Comparison of ENCODE assay signal across 14 mouse cellular contexts in genomic region chr9:3518645-3519044, GRCm38 (mm10). TPM values are rescaled to one million over a fixed set of nuclear protein-coding genes. Genes with fewer than 3 reads are reported as not detected.
A peak's percentile ranks its signal among the peaks of the same experiment; 100 is the strongest.
DNase-seq lines count a peak whose midpoint lies in the region; ATAC-seq lines count a peak whose summit lies in the region.
"Had no signal": no experiment of that assay in that cellular context is flagged by ENCODE, and none has a peak within 500 bp of the region (broad histone marks: within the 10 kb centered on the region; RNA-seq: fewer than 3 reads in every experiment).

No protein-coding gene starts in this region.

- ATAC-seq in hindbrain, embryonic 16.5 days, result peak; percentile 78; the same call in 1 of the 2 replicates
- ATAC-seq in hindbrain, embryonic 12.5 days (ENCODE audit: low FRiP score), result no peak
- ATAC-seq in midbrain, embryonic 14.5 days (ENCODE audit: low FRiP score, low TSS enrichment), result no peak
- no peak for ATAC-seq in midbrain, embryonic 13.5 days
- ATAC-seq: inflammation-experienced regulatory T-cells, adult 6 months had no signal

- no peaks in the 10 kb centered on the region for H3K36me3 ChIP-seq in hindbrain, embryonic 16.5 days (ENCODE audit: control insufficient read depth, insufficient read depth, low read length)
- no peaks in the 10 kb centered on the region for H3K36me3 ChIP-seq in hindbrain, embryonic 12.5 days
- no peaks in the 10 kb centered on the region for H3K36me3 ChIP-seq in midbrain, embryonic 14.5 days (ENCODE audit: control insufficient read depth, insufficient read depth, low read length)
- no peaks in the 10 kb centered on the region for H3K36me3 ChIP-seq in midbrain, embryonic 13.5 days

- no peaks in the 10 kb centered on the region for H3K27me3 ChIP-seq in hindbrain, embryonic 16.5 days (replicated peaks; ENCODE audit: control insufficient read depth, insufficient read depth, low read length)
- no peaks in the 10 kb centered on the region for H3K27me3 ChIP-seq in hindbrain, embryonic 12.5 days
- H3K27me3 ChIP-seq in midbrain, embryonic 14.5 days (ENCODE audit: control insufficient read depth, insufficient read depth, low read length), result no peaks in the 10 kb centered on the region
- H3K27me3 ChIP-seq in midbrain, embryonic 13.5 days, result no peaks in the 10 kb centered on the region

- H3K9me3 ChIP-seq in hindbrain, embryonic 16.5 days (ENCODE audit: control insufficient read depth, low read length), result no peaks in the 10 kb centered on the region
- H3K9me3 ChIP-seq in hindbrain, embryonic 12.5 days (replicated peaks), result no peaks in the 10 kb centered on the region
- no peaks in the 10 kb centered on the region for H3K9me3 ChIP-seq in midbrain, embryonic 14.5 days (ENCODE audit: control insufficient read depth, low read length)
- no peaks in the 10 kb centered on the region for H3K9me3 ChIP-seq in midbrain, embryonic 13.5 days

- no peak overlapping the region for H3K4me2 ChIP-seq in hindbrain, embryonic 16.5 days (ENCODE audit: low read length)
- H3K4me2 ChIP-seq in hindbrain, embryonic 12.5 days (replicated peaks), result no peak overlapping the region
- H3K4me2 ChIP-seq in midbrain, embryonic 14.5 days (ENCODE audit: low read length), result no peak overlapping the region
- H3K4me2 ChIP-seq in midbrain, embryonic 13.5 days (replicated peaks), result no peak overlapping the region

- H3K4me1 ChIP-seq in hindbrain, embryonic 16.5 days (ENCODE audit: control insufficient read depth, insufficient read depth, low read depth, low read length), result no peaks in the 10 kb centered on the region
- no peaks in the 10 kb centered on the region for H3K4me1 ChIP-seq in hindbrain, embryonic 12.5 days
- no peaks in the 10 kb centered on the region for H3K4me1 ChIP-seq in midbrain, embryonic 14.5 days (ENCODE audit: control insufficient read depth, insufficient read depth, low read length)
- no peaks in the 10 kb centered on the region for H3K4me1 ChIP-seq in midbrain, embryonic 13.5 days (replicated peaks)

- H3K27ac ChIP-seq in hindbrain, embryonic 16.5 days (ENCODE audit: low read depth, low read length), result no peak overlapping the region
- no peak overlapping the region for H3K27ac ChIP-seq in hindbrain, embryonic 12.5 days
- no peak overlapping the region for H3K27ac ChIP-seq in midbrain, embryonic 14.5 days (replicated peaks; ENCODE audit: low read depth, low read length)
- no peak overlapping the region for H3K27ac ChIP-seq in midbrain, embryonic 13.5 days
- H3K27ac ChIP-seq: liver, embryonic 14.5 days; macrophage had no signal

- 83% methylated on average over 1 of the region's 1 CpGs for WGBS in hindbrain, embryonic 16.5 days
- 94% methylated on average over 1 of the region's 1 CpGs for WGBS in hindbrain, embryonic 12.5 days
- WGBS in midbrain, embryonic 14.5 days, result 97% methylated on average over 1 of the region's 1 CpGs
- 95% methylated on average over 1 of the region's 1 CpGs for WGBS in midbrain, embryonic 13.5 days

- peak; percentile 56 for DNase-seq in midbrain, embryonic 14.5 days
- peak; percentile 8 for DNase-seq in NIH3T3 (ENCODE audit: low read depth)
- peak; percentile 16 for DNase-seq in retina, postnatal 1 day
- no peak for DNase-seq in left cerebral cortex, adult 18-20 months (ENCODE audit: low spot score in 2 of 2)
- DNase-seq: cerebellum, adult 8-10 months; kidney, postnatal 36 days; spleen, adult 18-20 months had no signal

- no peak overlapping the region for H3K9ac ChIP-seq in hindbrain, embryonic 16.5 days (ENCODE audit: low read depth, low read length)
- H3K9ac ChIP-seq in hindbrain, embryonic 12.5 days, result no peak overlapping the region
- H3K9ac ChIP-seq in midbrain, embryonic 14.5 days (replicated peaks; ENCODE audit: low read length), result no peak overlapping the region
- H3K9ac ChIP-seq in midbrain, embryonic 13.5 days (replicated peaks), result no peak overlapping the region
- H3K9ac ChIP-seq: liver, embryonic 14.5 days had no signal

- no peak overlapping the region for H3K4me3 ChIP-seq in hindbrain, embryonic 16.5 days (ENCODE audit: low read length)
- no peak overlapping the region for H3K4me3 ChIP-seq in hindbrain, embryonic 12.5 days
- no peak overlapping the region for H3K4me3 ChIP-seq in midbrain, embryonic 14.5 days (replicated peaks; ENCODE audit: low read depth, low read length)
- H3K4me3 ChIP-seq in midbrain, embryonic 13.5 days (replicated peaks), result no peak overlapping the region
- H3K4me3 ChIP-seq: myocyte had no signal

RNA-seq across cellular contexts. Expression of gene Gucy1a2, which starts 13.9 kb away (rescaled TPM):
- polyA plus RNA-seq in hindbrain, embryonic 16.5 days (2015; fragmentation: Nextera tagmentation; extraction: Ambion mirVana), result 4.5 and 4.7 TPM in 2 replicates
- 3.6 TPM in 2 replicates for polyA plus RNA-seq in hindbrain, embryonic 12.5 days (2016; fragmentation: Nextera tagmentation; extraction: Ambion mirVana)
- polyA plus RNA-seq in midbrain, embryonic 14.5 days (2014; fragmentation: Nextera tagmentation; extraction: Ambion mirVana), result 7.1 and 9.4 TPM in 2 replicates
- polyA plus RNA-seq in midbrain, embryonic 13.5 days (2015; fragmentation: Nextera tagmentation; extraction: Ambion mirVana), result 4.0 and 4.5 TPM in 2 replicates
- total RNA-seq in left cerebral cortex, adult 18-20 months (2021), result 10 to 100 TPM; 71.4 to 86.4 TPM
- polyA plus RNA-seq: inflammation-experienced regulatory T-cells, adult 6 months; macrophage; myocyte had no signal

Comparison
In these comparisons a context has a peak if more than half of its experiments do, and no peak if none do; other contexts are left out.
1. DNase-seq: peak in midbrain, embryonic 14.5 days (single experiment), NIH3T3 (single experiment) and retina, postnatal 1 day (single experiment); none in left cerebral cortex, adult 18-20 months (0 of 2).